Mouse (Mus musculus) c-Kit-positive CD71-positive TER-119-positive erythroid progenitor cells, embryonic 14.5 days (primary cell): ENCODE measurements at regions not wholly inside any gene's neighbourhood (a gene's known extent, or its start where the extent isn't known, plus 50 kb on each side); places are given as distances from the start of the nearest gene placed in this dataset.

Experiments
- DNase-seq: peaks from one replicate; pipeline ENCODE4 v3.0.0-alpha.2; 2013; ENCODE audit warnings: low spot score

DNA sequence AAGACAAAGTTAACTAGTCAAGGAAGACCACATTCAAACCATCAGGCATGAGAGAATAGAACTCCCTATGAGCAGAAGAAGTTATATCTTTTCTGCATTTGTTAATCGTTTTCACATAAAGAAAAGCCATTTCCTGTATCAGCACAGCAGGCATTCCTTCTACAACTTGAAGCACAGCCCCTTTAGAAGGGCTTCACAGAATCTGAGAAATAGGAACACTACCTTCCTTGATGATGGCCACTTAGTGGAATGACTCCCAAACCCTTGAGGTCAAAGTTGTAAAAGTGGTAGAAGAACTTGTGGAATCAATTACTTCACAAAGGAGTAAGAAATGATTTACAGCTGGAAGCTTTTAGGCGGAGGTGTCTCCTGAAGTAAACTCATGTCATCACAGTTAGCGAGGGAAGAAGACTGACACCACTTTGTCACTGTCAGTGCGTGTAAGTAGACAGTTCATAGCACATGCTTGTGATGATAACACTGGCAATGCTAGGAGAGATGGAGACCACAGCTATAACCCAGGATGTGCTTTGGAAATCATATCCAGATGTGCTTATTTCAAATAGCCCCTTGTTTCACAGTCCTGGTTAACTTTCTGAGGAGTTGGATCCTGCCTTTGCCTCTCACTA lies 580.3 kb downstream of the Kctd12 start:
- DNase-seq = no peak

DNA sequence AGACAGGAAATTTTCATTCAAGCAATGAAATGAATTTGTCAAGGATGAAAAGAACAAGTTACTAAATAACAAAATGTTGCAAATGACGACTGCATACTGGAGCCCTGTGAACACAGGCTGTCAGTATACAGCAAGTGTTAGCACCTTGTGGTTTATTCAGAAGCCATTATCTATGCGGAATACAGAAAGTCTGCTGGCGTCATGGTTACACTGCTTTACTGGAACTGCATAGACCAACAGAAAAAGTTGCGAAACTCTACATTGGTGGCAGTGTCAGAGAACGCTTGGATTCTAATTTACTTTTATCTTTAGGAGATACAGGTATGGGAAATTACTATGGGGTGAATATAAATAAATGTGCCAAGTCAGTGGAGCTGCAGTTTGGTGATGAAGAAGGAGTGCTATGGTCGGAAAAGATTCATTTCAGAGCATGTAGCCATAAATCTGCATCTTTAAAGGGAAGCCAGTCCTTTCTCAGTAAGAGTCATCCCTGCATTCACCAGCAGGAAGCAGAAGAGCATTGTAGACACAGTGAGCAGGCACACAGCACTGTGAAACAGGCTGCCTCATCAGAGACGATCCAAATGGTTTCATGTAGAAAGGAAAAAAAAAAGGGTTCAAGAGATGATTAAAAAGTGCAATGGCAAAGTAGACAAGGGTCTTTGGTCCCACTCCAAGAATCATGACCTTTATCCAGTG lies 586.3 kb downstream of the Kctd12 start:
- no peak for DNase-seq

DNA sequence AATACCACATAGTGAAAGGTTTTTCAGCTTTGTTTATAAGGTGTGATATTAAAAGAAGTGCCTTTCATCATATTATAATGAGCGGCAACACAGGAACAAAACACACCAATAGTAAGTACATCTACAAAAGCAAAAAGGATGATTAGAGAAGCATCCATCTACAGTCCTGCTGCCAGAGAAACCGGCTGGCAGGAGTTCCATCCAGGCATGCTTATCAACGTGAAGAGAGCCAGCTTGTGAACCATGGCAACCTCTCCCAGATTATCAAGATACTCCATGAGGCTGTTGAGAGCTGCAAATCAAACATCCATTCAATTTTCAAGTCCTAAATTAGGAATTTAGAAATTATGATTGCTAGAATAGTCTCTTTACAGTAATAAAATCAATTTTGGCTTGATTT lies 590.1 kb downstream of the Kctd12 start:
- no peak for DNase-seq

DNA sequence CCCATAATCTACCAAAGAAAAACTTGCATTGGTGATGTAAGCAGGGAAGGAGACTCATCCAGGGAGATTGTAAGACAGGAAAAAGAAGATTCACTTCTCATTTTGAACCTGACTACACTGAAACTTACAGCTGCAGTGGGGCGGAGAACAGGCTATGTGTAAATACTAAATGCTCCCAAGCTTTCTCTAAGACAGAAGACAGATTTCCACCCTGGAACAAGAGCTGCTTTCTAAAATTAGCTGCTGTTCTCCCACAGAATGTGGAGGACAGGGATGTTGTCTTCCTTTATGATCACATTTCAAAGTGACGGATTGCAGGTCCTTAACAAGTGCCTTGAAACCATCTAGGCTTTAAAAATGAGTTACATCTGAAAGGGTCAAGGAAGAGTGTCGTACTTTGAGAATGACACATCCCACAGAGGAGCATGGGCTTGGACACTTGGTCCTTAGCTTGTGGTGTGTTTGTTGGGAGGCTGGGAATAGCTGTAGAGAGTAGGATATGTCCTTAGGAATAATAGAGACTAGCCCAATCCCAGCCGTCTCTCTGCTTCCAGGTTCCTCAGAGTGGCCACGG lies 609.4 kb downstream of the Kctd12 start:
- DNase-seq = no peak

DNA sequence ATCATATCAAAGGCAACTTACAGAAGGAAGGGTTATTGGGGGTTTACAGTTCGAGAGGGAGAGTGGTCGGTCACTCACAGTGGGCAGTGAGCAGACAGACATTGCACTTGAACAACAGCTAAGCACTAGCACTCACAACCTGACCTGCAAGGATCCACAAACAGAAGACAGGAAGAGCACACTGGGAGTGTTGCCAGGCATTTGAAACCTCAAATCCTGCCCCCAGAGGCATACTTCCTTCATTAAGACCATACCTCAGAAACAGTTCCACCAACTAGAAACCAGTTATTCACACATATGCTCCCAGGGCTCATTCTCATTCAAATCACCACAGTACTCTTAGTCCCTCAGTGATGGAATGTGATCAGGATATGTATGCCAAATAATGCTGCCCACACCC lies 620.8 kb downstream of the Kctd12 start:
- no peak for DNase-seq

DNA sequence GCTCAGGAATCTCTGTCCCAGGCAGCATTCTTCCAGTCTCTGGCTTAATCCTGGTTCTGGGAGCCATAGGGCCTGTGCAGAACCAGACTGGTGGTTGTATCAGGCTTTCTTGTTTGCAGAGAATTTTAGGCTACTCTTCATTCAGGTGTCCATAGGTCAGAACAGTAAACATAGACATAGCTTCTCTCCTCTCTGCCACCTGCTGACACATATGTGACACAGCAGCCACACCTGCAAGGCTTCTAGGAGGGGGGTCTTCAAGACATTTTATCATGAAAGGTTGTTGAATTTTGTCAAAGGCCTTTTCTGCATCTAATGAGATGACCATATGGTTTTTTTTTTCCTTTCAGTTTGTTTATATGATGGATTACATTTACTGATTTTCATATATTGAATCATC lies 599.7 kb downstream of the Lmo7 start:
- DNase-seq = no peak

DNA sequence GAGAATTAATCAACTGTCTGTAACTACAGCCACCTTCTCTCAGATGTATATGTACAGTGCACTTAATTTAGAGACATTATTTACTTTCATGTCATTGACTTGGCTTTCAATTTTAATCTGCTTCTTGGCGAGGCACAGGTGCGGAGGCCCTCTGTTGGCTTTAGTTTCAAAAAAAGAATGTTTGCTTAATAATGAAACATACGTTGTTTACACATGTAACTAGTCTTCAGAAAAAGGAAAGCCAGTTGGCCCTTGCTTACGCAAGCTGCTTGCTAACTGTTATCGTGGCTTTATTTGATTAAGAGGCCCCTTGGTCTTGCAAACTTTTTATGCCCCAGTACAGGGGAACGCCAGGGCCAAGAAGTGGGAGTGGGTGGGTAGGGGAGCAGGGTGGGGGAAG lies 576.6 kb downstream of the Lmo7 start:
- no peak for DNase-seq

DNA sequence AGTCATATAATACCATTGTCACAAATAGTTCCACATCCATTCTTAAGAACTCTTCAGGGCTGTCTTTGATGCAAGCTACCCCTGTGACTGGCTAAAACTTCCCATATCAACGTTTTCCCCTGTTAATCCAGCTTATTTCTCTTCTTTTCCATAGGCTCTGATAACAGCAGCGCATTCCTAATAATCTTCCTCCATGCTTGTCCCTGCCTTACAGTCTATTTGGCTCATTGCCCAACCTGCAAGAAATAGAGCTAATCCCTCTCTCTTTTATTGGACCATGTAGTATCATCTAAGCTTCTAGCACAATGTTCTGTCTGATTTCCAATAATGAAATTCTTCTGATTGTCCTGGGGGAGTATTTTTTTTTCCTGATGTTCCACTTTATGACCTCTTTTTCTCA lies 573.1 kb downstream of the Lmo7 start:
- no peak for DNase-seq

DNA sequence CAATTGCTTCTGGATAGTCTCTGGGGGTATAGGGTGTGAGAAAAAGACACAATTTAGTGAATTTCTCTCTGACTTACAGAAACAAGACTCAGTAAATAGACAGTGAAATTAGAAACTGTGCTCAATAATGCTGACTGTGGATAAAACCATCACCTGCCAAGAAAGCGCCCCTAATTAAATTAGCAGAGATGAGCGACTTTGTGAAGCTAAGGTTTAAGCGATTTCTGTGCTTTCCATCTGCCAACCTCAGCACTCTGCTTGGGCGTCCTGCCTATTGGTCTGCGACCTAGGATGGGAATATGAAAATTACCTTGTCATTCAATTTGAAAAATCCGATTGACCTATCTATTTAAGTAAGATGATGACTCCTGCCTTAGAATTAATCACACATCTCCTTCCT lies 570.5 kb downstream of the Lmo7 start:
- DNase-seq = no peak

DNA sequence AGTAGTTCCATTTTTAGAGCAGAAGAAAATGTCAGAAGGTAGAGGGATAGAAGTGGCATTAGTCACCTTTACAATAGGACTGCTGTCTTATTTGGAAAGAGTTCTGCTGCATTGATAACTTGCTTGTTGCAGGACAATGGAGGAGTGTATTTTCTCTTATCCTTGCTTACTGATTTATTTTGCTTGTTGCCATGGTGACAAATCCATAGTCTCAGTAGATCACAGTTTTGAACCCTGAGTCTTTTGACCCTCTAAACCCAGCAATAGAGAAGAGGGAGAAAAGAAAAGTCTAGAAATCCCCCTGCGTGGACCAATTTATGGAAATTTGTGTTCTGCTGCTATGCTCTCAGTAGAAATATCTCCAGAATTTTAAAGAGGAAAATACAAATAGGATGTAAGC lies 561.6 kb downstream of the Lmo7 start:
- no peak for DNase-seq

DNA sequence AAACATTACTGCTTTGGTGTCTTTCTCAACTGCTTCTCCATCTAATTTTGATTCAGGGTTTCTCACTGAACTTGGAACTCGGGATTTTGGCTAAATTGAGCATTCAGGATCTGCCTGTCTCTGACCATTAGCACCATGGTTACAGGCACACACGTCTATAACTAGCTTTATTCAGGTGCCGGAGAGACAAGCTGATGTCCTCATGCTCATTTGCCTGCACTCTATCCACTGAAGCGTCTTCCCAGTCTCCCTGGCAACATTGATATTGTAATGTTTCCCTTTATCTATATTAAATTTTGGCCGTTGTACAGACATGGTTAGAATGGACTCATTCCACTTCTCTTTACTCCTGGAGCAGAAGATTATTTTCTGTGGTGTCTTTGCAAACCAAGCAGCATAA lies 520.3 kb downstream of the Lmo7 start:
- no peak for DNase-seq

DNA sequence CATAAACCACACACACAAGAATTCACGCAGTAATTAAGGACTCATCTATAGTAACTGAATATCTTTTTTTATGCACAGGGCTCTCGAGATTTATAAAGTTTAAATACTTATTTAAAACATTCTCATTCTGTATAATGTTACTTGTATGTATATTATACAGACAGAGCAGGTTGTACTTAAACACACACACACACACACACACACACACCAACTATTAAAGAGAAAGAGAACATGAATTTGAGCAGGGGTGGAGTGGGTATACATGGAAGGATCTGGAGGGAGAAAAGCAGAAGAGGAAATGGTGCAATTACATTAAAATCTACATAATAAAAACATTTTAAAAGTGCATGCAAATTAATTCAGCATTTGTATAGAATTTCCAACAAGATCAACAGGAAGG lies 518.8 kb downstream of the Lmo7 start:
- no peak for DNase-seq

DNA sequence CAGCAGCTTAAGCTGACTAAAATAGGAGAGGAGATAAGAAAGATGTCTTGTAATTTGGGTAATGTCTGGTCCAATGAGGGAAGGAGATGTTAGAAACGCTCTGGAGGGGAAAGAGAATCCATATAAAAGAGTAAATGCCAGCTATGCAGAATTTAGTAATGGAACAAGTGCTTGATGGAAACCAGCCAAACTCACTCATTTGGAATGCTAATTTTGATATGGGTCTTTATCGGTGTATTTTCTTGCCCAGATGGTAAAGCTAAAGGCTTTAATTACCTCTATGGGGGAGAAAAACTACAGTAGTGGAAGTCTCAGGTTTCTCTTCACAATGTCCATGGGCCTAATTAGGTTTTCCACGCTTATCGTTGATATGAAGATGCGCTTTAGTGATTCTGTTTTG lies 518.3 kb downstream of the Lmo7 start:
- no peak for DNase-seq

DNA sequence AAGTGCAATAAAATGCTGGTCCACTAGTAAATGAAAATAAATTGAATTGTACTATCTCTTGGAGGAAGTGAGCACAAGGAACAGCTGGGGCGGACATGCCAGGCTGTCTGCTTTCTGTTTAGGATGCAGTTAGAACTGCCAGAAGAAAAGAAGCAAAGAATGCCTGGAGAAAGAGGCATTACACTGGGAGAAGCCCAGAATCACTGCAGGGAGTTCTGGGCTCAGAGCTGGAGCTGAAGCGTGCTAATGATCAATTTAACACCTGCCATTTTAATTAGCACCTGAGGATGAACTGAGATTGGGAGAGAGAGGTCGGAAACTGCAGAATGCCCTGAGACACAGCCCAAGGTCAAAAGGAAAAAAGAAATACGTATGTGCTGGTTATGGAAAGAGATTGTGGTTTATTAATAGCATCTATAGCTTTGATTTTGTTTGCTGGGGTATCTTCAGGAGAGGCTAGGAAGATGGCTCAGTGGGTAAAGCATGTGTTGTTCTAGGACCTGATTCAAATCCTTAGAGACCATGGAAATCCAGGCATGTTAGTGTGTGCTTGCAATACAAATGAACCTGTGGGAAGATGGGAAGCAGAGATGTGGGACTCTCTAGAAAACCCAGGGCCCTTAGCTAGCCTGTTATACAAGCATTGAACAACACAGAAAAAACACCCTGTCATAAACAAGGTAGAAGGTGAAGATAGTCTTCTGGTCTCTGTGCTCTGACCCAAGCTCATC lies 514.2 kb downstream of the Lmo7 start:
- no peak for DNase-seq

DNA sequence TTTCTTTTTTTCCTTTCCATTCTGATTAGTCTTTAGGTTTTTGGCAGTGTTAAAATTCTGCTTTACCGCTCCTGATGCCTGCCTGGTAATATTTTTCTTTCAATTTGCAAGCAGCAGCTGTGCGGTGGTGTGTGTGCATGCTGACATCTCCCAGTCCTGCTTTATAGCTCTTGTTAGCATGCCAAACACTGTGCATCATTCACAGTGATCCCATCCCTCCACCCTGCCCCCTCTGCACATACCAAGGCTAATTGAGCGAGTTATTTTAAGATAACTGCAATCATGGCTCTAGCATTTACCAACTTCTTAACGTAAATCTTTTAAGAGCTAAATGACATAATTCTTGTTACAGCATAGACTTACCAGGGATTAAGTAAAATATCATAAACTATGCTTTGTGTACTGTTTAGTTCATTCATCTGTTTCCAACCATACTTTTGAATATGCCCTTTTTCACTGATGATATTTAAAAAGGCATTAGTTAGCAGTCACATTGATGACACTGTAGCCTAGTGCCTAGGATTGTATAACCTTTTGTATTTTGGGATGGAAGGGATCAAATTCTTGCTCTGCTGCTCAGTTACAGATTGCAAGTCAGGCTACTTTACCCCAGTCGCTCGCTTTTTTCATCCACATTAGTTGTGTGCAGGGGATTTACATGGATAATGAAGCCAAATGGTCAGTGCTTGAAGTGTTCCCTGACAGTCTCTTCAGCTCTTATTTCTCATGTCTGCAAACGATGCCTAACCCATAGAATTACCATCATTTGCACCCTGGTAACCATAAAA lies 487.0 kb downstream of the Lmo7 start:
- no peak for DNase-seq

DNA sequence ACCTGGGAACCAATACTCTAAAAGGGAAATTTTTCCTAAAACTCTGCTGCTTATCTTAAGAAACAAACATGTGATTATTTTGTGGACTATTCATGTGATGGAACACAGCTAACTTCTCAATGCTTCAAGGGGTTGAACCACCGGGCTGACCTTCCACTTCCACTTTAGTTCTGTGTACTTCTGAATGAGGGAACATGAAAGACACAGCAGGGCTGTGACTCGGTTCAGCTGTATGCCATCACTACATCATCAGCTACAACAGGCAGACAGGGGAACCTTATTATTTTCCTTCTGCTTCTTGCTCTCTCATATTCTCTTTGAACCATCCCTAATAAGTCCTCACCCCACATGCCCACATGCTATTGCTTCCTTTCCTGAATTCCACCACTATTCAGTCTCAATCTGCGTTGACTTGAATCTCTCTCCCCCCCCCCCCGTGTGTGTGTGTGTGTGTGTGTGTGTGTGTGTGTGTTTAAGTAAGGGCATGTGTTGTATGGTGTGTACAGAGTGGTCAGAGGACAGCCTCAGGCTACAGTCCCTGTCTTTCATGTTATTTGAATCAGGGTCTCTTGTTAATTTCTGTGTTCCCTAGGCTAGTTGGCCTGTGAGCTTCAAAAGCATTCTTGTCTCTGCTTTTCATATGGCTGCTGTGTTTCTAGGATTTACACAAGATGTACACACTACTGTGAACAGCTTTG lies 485.7 kb downstream of the Lmo7 start:
- DNase-seq = no peak

DNA sequence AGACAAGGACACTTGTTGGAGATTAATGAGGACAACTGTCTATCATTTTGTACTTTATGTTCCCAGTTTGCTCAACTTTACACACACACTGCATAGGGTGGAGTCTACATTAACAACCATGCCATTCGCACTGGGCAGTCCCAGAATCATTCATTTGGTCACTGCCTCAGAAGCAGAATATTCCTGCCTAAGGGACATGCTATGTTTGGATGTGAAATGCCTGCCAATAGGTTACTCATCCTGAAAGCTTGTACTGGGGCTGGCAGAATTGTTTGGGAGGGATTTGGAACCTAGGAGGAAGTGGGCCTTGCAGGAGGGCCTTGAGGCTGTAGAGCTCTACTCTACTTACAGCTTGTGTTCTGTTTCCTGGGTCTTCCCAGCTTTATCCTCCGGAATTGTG lies 482.3 kb downstream of the Lmo7 start:
- no peak for DNase-seq

DNA sequence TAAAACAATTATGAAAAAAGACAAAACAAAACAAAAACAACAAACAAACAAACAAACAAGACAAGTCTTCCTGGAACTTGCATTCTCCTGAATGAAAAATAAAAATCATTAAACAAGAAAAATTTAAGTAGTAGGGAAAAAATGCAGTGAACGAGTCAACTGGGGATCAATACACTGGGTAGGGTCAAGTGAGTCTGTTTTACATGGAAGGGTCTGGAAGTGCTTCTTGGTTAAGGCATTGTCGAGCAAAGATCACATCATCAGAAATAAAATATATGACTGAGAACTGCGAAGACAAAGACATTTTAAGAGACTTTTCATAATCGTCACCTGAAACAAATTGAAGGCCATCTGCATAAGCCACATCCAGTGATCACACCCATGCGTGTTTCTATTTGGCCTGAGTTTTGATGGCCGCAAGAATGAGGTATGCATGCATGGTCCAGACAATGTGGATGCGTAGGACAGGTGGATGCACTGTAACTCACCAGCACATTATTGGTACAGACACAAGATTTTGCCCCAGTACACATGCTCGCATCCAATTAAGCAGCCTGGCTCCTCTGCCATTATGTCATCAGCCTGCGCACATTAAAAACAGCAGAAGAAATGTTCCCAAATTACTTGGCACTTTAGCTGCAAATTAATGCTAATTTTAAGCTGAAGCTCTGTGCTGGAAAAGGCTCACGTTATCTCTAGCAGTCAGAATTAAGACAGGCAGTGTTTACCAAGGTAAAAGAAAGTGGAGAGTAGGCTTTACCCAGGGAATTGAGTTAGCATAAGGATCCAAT lies 475.3 kb downstream of the Lmo7 start:
- no peak for DNase-seq

DNA sequence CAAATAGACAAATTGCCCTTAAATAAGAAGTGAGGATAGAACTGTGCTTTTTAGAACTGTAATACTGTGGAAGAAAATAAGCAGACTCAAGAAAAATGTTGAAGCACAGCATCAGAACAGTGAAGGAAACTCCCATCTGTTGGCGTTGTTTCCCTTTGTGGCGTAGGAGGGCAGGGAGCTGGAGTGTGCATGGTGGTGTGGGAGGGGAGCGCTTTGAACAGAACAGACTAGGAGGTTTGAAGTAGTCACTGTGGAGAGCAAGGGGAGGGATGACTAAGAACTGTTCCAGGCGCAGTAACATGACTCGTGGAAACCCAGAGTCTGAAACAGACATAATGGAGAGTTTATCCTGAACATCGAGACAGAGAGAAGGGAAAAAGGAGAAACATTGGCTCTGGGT lies 469.7 kb downstream of the Lmo7 start:
- no peak for DNase-seq

DNA sequence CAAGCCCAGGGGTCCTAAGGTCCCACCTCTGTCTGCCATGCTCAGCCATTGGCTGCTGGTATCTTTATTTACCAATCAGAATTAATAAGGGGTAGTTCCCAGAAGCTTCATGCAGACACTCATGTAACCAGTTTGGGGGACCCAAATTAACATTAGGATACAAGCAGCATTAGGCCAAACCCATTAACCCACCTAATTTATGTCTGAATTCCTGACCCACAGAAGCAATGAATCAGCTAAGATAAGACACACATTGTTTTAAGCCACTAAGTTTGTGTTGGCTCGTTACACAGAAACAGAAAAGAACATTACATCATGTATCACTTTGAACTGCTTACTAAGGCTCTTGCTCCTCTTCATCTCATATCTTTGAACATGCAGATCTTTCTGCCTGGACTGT lies 461.0 kb downstream of the Lmo7 start:
- DNase-seq = no peak

DNA sequence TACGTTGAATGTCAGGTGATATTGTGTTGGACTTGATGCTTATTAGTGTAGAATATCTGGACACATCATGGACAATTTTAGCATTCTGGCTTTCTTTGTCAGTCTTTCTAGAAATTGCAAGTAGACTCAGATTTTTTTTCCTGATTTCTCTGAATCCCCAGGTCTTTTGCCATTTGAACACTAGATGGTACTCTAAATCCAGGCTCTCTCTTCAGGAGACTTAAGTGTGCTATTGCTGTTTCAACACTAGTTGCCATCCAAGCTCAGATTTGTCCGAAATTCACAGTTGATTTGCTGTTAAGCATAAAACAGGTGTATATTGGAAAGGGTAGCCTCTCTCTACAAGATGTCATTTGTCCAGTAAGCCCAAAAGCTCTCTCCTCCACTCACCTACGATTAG lies 451.5 kb downstream of the Lmo7 start:
- DNase-seq = no peak
